Mouse (Mus musculus) embryonic facial prominence, embryonic 10.5 days (tissue): ENCODE results near the gene Dgkh. TPM values are rescaled to one million over a fixed set of nuclear protein-coding genes. Genes with fewer than 3 reads are reported as not detected.

Source experiments
- DNase-seq: peaks from one replicate; pipeline ENCODE4 v3.0.0-alpha.2; 2017; ENCODE audit warnings: low spot score
- H3K27ac ChIP-seq: fragments of 300-500 bp; sonication (generic); replicated peaks from 2 replicates; pipeline ENCODE4 v1.5.1; 2016; ENCODE audit warnings: mild to moderate bottlenecking
- H3K27me3 ChIP-seq: fragments of 300-500 bp; sonication (generic); replicated peaks from 2 replicates; pipeline ENCODE4 v1.6.1; 2016; ENCODE audit warnings: low read depth, mild to moderate bottlenecking; ENCODE audit not compliant: poor library complexity, severe bottlenecking
- H3K36me3 ChIP-seq: fragments of 300-500 bp; sonication (generic); replicated peaks from 2 replicates; pipeline ENCODE4 v1.6.1; 2016; ENCODE audit warnings: mild to moderate bottlenecking, moderate library complexity
- H3K4me1 ChIP-seq: fragments of 300-500 bp; sonication (generic); 2 replicates; pipeline ENCODE4 v1.6.1; 2016
- H3K4me3 ChIP-seq: fragments of 300-500 bp; sonication (generic); 2 replicates; pipeline ENCODE4 v1.5.1; 2016; ENCODE audit warnings: mild to moderate bottlenecking, moderate library complexity
- H3K9me3 ChIP-seq: fragments of 300-500 bp; sonication (generic); 2 replicates; pipeline ENCODE4 v1.6.1; 2016; ENCODE audit warnings: mild to moderate bottlenecking
- WGBS: fragments of 180-500 bp; shearing (Covaris S2); methylation state at CpG from one replicate; pipeline ENCODE4 v1.1.7; 2016; 5-methylcytosine and 5-hydroxymethylcytosine counted together
- polyA plus RNA-seq: library from polyadenylated mRNA; unstranded; fragments of >200 nt; fragmentation: Nextera tagmentation; extraction: Ambion mirVana; gene quantifications from 2 replicates; pipeline ENCODE4 v1.2.1, GENCODE M21; 2016

Gene Dgkh
- polyA plus RNA-seq, 1 experiment from 2014 or later = 0.81 TPM

DNA sequence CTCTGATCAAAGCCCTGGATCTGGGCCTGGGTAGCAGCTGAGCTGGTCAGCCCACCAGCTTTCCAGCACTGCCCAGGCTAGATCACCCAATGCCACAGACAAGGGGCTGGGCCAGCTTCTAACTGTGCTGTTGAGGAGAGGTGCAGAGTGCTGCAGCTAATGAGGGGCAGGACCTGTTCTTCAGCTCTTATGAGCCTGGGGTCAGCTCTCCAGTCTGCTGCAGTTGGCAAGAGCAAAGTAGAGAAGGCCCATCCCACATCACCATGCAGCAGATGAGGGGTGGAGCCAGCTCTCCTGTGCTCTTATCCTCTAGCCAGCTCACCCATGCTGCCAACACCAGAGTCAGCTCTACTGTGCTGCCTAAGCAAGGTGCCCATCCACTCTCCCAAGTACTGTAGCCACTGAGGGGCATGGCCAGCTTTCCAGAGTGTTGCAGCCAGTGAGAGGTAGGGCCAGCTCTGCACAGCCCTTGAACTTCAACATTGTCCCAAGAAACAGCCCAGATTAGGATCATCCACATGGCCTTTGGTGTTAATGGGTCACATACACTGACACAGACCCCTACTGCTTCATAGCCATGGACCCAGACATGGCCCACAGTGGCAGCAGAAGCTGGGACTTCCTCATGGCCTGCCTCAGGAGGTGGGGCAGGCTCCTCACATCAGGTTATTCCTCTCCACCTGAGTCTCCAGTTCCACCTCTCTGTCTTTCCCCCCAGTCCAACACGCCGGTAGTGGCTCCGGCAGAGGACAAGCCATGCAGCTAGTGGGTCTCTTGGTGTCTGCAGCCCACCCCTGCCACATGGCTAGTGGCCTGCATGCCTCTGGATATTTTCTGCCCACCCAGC lies 206.7 kb downstream of the Dgkh start:
- H3K27ac ChIP-seq = no peak overlapping the region
- no peak overlapping the region for H3K4me3 ChIP-seq
- DNase-seq = no peak
- H3K36me3 ChIP-seq = peaks cover 10% of the 10 kb centered on the region
- 94% methylated on average over 3 of the region's 3 CpGs for WGBS
- H3K27me3 ChIP-seq = no peaks in the 10 kb centered on the region
- no peaks in the 10 kb centered on the region for H3K9me3 ChIP-seq
- peaks cover 14% of the 10 kb centered on the region for H3K4me1 ChIP-seq

- Histone ChIP-seq H3K9me3 (no peaks in the 10 kb centered on the region), H3K4me1 (peaks cover 14% of the 10 kb centered on the region), H3K27me3 (no peaks in the 10 kb centered on the region), H3K27ac (no peak overlapping the region), H3K4me3 (no peak overlapping the region), H3K36me3 (peaks cover 16% of the 10 kb centered on the region)
- 92% methylated on average over 2 of the region's 2 CpGs for WGBS
- DNase-seq = no peak
These were observed 207.5 kb downstream of the Dgkh start for GRCm38 (mm10) chr14:78525059-78525458.

DNA sequence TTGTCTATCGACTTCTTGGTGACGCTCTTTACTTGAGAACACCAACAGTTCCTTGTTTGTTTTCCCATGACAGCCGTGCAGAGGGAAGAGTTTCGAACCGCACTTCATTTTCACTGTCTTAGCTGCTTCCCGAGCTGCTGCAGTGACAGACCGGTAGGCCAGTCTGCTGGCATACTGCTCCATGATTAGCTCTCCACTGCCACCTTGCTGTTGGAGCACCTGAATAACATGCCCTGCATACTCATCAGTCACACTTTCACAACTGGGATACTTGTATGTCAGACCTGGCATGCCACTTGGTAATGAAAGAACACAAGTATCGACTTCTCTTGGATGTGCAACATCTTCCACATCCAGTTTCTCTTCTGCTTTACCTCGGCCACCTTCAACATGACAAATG lies 221.9 kb downstream of the Dgkh start:
- Histone ChIP-seq H3K36me3 (peaks cover 95% of the 10 kb centered on the region), H3K27ac (no peak overlapping the region), H3K4me3 (no peak overlapping the region), H3K27me3 (no peaks in the 10 kb centered on the region), H3K4me1 (no peaks in the 10 kb centered on the region), H3K9me3 (no peaks in the 10 kb centered on the region)
- DNase-seq = no peak
- WGBS = 87% methylated on average over 9 of the region's 9 CpGs

DNA sequence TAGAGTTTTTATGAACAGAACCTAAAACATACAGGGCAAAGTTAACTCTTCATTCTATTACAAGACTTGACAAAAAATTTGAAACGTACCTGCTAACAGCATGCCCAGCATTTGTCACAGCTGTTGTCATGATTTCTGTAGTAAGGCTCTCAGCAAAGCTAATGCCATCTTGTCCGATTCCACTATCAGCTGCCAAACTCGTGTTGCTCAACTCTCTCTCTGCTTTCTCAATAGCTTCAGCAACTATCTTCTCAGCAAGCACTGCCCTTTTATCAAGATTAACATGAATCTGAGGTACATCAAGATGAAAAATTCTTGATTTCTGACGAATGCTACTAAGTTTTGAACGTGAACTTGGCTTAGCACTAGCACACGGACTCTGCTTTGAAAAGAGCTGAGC lies 222.8 kb downstream of the Dgkh start:
- Histone ChIP-seq H3K27me3 (no peaks in the 10 kb centered on the region), H3K4me1 (no peaks in the 10 kb centered on the region), H3K9me3 (no peaks in the 10 kb centered on the region), H3K4me3 (no peak overlapping the region), H3K27ac (no peak overlapping the region), H3K36me3 (peaks cover 96% of the 10 kb centered on the region)
- 94% methylated on average over 6 of the region's 6 CpGs for WGBS
- no peak for DNase-seq

Other genes starting within 250 kb of the Dgkh start
- 16.1 and 17.4 TPM in 2 replicates for gene Akap11, start 196.0 kb downstream of the Dgkh start, polyA plus RNA-seq
- gene Vwa8, start 116.3 kb upstream of the Dgkh start, polyA plus RNA-seq = 7.1 and 7.4 TPM in 2 replicates